Mouse (Mus musculus) heart, embryonic 11.5 days (tissue): ENCODE measurements around the gene Akap13. TPM values are rescaled to one million over a fixed set of nuclear protein-coding genes. Genes with fewer than 3 reads are reported as not detected.

Experiments used
- ATAC-seq: fragments of 200-750 bp; cut with Nextera tagmentation; replicated peaks from 2 replicates; pipeline ENCODE4 v1.8.0; 2017; ENCODE audit warnings: moderate library complexity; ENCODE audit not compliant: insufficient number of reproducible peaks, low FRiP score, low TSS enrichment
- H3K27ac ChIP-seq: fragments of 300-500 bp; sonication (generic); 2 replicates; pipeline ENCODE4 v1.5.1; 2014; ENCODE audit warnings: mild to moderate bottlenecking, low read depth, low read length
- H3K27me3 ChIP-seq: fragments of 300-500 bp; sonication (generic); 2 replicates; pipeline ENCODE4 v1.6.1; 2014; ENCODE audit warnings: mild to moderate bottlenecking, low read length, mixed read lengths; ENCODE audit not compliant: control insufficient read depth, insufficient read depth
- H3K36me3 ChIP-seq: fragments of 300-500 bp; sonication (generic); 2 replicates; pipeline ENCODE4 v1.6.1; 2014; ENCODE audit warnings: mild to moderate bottlenecking, low read length, moderate library complexity, mixed read lengths; ENCODE audit not compliant: control insufficient read depth, insufficient read depth
- H3K4me1 ChIP-seq: fragments of 300-500 bp; sonication (generic); 2 replicates; pipeline ENCODE4 v1.6.1; 2014; ENCODE audit warnings: low read length; ENCODE audit not compliant: control insufficient read depth, insufficient read depth
- H3K4me2 ChIP-seq: fragments of 300-500 bp; sonication (generic); 2 replicates; pipeline ENCODE4 v1.6.1; 2014; ENCODE audit warnings: mild to moderate bottlenecking, moderate library complexity
- H3K4me3 ChIP-seq: fragments of 300-500 bp; sonication (generic); 2 replicates; pipeline ENCODE4 v1.5.1; 2014; ENCODE audit warnings: low read depth, low read length
- H3K9ac ChIP-seq: fragments of 300-500 bp; sonication (generic); 2 replicates; pipeline ENCODE4 v1.6.1; 2014; ENCODE audit warnings: mild to moderate bottlenecking, low read depth, low read length, moderate library complexity
- H3K9me3 ChIP-seq: fragments of 300-500 bp; sonication (generic); replicated peaks from 2 replicates; pipeline ENCODE4 v1.6.1; 2016; ENCODE audit warnings: low read length; ENCODE audit not compliant: control insufficient read depth
- WGBS: fragments of 180-500 bp; shearing (Covaris S2); extraction: QIAGEN DNeasy Blood & Tissue Kit; methylation state at CpG from one replicate; pipeline ENCODE4 v1.1.7; 2014; ENCODE audit not compliant: insufficient replicate concordance; 5-methylcytosine and 5-hydroxymethylcytosine counted together
- polyA plus RNA-seq: library from polyadenylated mRNA; unstranded; fragments of >200 nt; fragmentation: Nextera tagmentation; extraction: Ambion mirVana; gene quantifications from 2 replicates; pipeline ENCODE4 v1.2.1, GENCODE M21; 2014

Gene Akap13
- polyA plus RNA-seq, 1 experiment from 2014 or later: 68.1 TPM

GRCm38 (mm10) chr7:75578647-75579046 lies 123.3 kb downstream of the Akap13 start:
- ATAC-seq: no peak
- Histone ChIP-seq H3K9ac (no peak overlapping the region), H3K27ac (no peak overlapping the region), H3K36me3 (0 out of 2 replicates have a peak, but pooled peaks cover 3% of the 10 kb centered on the region), H3K4me2 (no peak overlapping the region), H3K4me1 (peaks cover 27% of the 10 kb centered on the region), H3K4me3 (no peak overlapping the region), H3K27me3 (no peaks in the 10 kb centered on the region), H3K9me3 (no peaks in the 10 kb centered on the region)
- WGBS: 88% methylated on average over 4 of the region's 4 CpGs

- no peaks in the 10 kb centered on the region for H3K27me3 ChIP-seq
- ATAC-seq: no peak
- WGBS: 66% methylated on average over 4 of the region's 4 CpGs
- 0 out of 2 replicates have a peak, but pooled peaks cover 3% of the 10 kb centered on the region for H3K36me3 ChIP-seq
- H3K27ac ChIP-seq: peak overlapping the region; percentile 41; the same call in 1 of the 2 replicates
- no peaks in the 10 kb centered on the region for H3K9me3 ChIP-seq
- H3K4me1 ChIP-seq: peaks cover 37% of the 10 kb centered on the region
- no peak overlapping the region for H3K9ac ChIP-seq
- no peak overlapping the region for H3K4me3 ChIP-seq
- no peak overlapping the region for H3K4me2 ChIP-seq
Observed at GRCm38 (mm10) chr7:75582091-75582490, 126.8 kb downstream of the Akap13 start.

- H3K9me3 ChIP-seq: no peaks in the 10 kb centered on the region
- H3K27ac ChIP-seq: peak overlapping the region; percentile 38; the same call in 1 of the 2 replicates
- no peak overlapping the region for H3K9ac ChIP-seq
- ATAC-seq: peak; percentile 57; the same call in 1 of the 2 replicates
- no peak overlapping the region for H3K4me2 ChIP-seq
- no peak overlapping the region for H3K4me3 ChIP-seq
- no peaks in the 10 kb centered on the region for H3K27me3 ChIP-seq
- peaks cover 44% of the 10 kb centered on the region for H3K4me1 ChIP-seq
- H3K36me3 ChIP-seq: 0 out of 2 replicates have a peak, but pooled peaks cover 3% of the 10 kb centered on the region
- 17% methylated on average over 2 of the region's 2 CpGs for WGBS
Observed at GRCm38 (mm10) chr7:75584100-75584499, 128.8 kb downstream of the Akap13 start.

GRCm38 (mm10) chr7:75585409-75585808 lies 130.1 kb downstream of the Akap13 start:
- 79% methylated on average over 6 of the region's 6 CpGs for WGBS
- peak overlapping the region; percentile 66; the same call in 1 of the 2 replicates for H3K27ac ChIP-seq
- 0 out of 2 replicates have a peak, but pooled peaks cover 3% of the 10 kb centered on the region for H3K36me3 ChIP-seq
- H3K9me3 ChIP-seq: no peaks in the 10 kb centered on the region
- no peak for ATAC-seq
- H3K4me2 ChIP-seq: no peak overlapping the region; the same call in 1 of the 2 replicates
- peaks cover 44% of the 10 kb centered on the region for H3K4me1 ChIP-seq
- H3K9ac ChIP-seq: no peak overlapping the region
- H3K27me3 ChIP-seq: no peaks in the 10 kb centered on the region
- H3K4me3 ChIP-seq: no peak overlapping the region

- Histone ChIP-seq H3K4me3 (no peak overlapping the region; the same call in 1 of the 2 replicates), H3K27me3 (no peaks in the 10 kb centered on the region), H3K36me3 (no peaks in the 10 kb centered on the region), H3K4me1 (peaks cover 44% of the 10 kb centered on the region), H3K9me3 (no peaks in the 10 kb centered on the region), H3K4me2 (peak overlapping the region; percentile 20), H3K9ac (peak overlapping the region; percentile 11; the same call in 1 of the 2 replicates), H3K27ac (peak overlapping the region; percentile 66)
- WGBS: 21% methylated on average over 14 of the region's 14 CpGs
- peak; percentile 61; the same call in 1 of the 2 replicates for ATAC-seq
Observed at GRCm38 (mm10) chr7:75586113-75586512, 130.8 kb downstream of the Akap13 start.

- no peaks in the 10 kb centered on the region for H3K9me3 ChIP-seq
- WGBS: 82% methylated on average over 5 of the region's 5 CpGs
- no peak overlapping the region for H3K4me3 ChIP-seq
- no peak for ATAC-seq
- H3K27ac ChIP-seq: no peak overlapping the region
- H3K4me2 ChIP-seq: no peak overlapping the region; the same call in 1 of the 2 replicates
- H3K27me3 ChIP-seq: no peaks in the 10 kb centered on the region
- H3K9ac ChIP-seq: no peak overlapping the region
- H3K36me3 ChIP-seq: no peaks in the 10 kb centered on the region
- peaks cover 30% of the 10 kb centered on the region for H3K4me1 ChIP-seq
Observed at GRCm38 (mm10) chr7:75587727-75588126, 132.4 kb downstream of the Akap13 start.

- Histone ChIP-seq H3K4me2 (no peak overlapping the region), H3K4me3 (no peak overlapping the region), H3K9me3 (no peaks in the 10 kb centered on the region), H3K27ac (no peak overlapping the region), H3K36me3 (no peaks in the 10 kb centered on the region), H3K27me3 (no peaks in the 10 kb centered on the region), H3K4me1 (peaks cover 25% of the 10 kb centered on the region), H3K9ac (no peak overlapping the region)
- ATAC-seq: no peak
- 86% methylated on average over 8 of the region's 8 CpGs for WGBS
Observed at GRCm38 (mm10) chr7:75589304-75589973, 134.1 kb downstream of the Akap13 start.

GRCm38 (mm10) chr7:75591961-75592360 lies 136.6 kb downstream of the Akap13 start:
- Histone ChIP-seq H3K27me3 (no peaks in the 10 kb centered on the region), H3K4me1 (peaks cover 19% of the 10 kb centered on the region), H3K9me3 (no peaks in the 10 kb centered on the region), H3K9ac (no peak overlapping the region), H3K4me2 (no peak overlapping the region), H3K4me3 (no peak overlapping the region), H3K27ac (no peak overlapping the region), H3K36me3 (no peaks in the 10 kb centered on the region)
- WGBS: 71% methylated on average over 1 of the region's 1 CpGs
- ATAC-seq: no peak

- H3K27me3 ChIP-seq: no peaks in the 10 kb centered on the region
- H3K9me3 ChIP-seq: no peaks in the 10 kb centered on the region
- no peaks in the 10 kb centered on the region for H3K36me3 ChIP-seq
- ATAC-seq: no peak
- peaks cover 11% of the 10 kb centered on the region for H3K4me1 ChIP-seq
- 59% methylated on average over 5 of the region's 5 CpGs for WGBS
- H3K4me3 ChIP-seq: no peak overlapping the region
- H3K9ac ChIP-seq: no peak overlapping the region
- H3K27ac ChIP-seq: no peak overlapping the region
- H3K4me2 ChIP-seq: no peak overlapping the region
Observed at GRCm38 (mm10) chr7:75594801-75595200, 139.5 kb downstream of the Akap13 start.
